Mouse (Mus musculus): ENCODE measurements around the gene P4ha1. TPM values are rescaled to one million over a fixed set of nuclear protein-coding genes. Genes with fewer than 3 reads are reported as not detected.

Gene P4ha1
- polyA plus RNA-seq (2014; fragmentation: Illumina TruSeq; extraction: RNeasy Lipid Tissue Mini Kit (QIAGEN cat#74804); ENCODE audit: low read depth, low replicate concordance) = 16.7 TPM

GRCm38 (mm10) chr10:59323100-59323487 is at the start of gene P4ha1:
TSS of gene P4ha1 (plus strand) at chr10:59323296.

GRCm38 (mm10) chr10:59395461-59395860 is 72.4 kb downstream of the P4ha1 start, which contains the start of gene Gm10273:
TSS of gene Gm10273 (plus strand) at chr10:59395632.

GRCm38 (mm10) chr10:59402899-59403792 is 80.0 kb downstream of the P4ha1 start, which contains the start of gene Pla2g12b:
TSS of gene Pla2g12b (plus strand) at chr10:59403660.

Other genes starting within 250 kb of the P4ha1 start
- gene Sept10, start 101.4 kb upstream of the P4ha1 start, polyA plus RNA-seq (2014; fragmentation: Illumina TruSeq; extraction: RNeasy Lipid Tissue Mini Kit (QIAGEN cat#74804); ENCODE audit: low read depth, low replicate concordance) = 272 TPM
- gene Sowahc, start 101.3 kb upstream of the P4ha1 start, polyA plus RNA-seq (2014; fragmentation: Illumina TruSeq; extraction: RNeasy Lipid Tissue Mini Kit (QIAGEN cat#74804); ENCODE audit: low read depth, low replicate concordance) = 10.9 TPM
- 10.6 TPM for gene Gm10273, start 72.3 kb downstream of the P4ha1 start, polyA plus RNA-seq (2014; fragmentation: Illumina TruSeq; extraction: RNeasy Lipid Tissue Mini Kit (QIAGEN cat#74804); ENCODE audit: low read depth, low replicate concordance)
- gene Pla2g12b, start 80.4 kb downstream of the P4ha1 start, polyA plus RNA-seq (2014; fragmentation: Illumina TruSeq; extraction: RNeasy Lipid Tissue Mini Kit (QIAGEN cat#74804); ENCODE audit: low read depth, low replicate concordance) = not detected
- 0.73 TPM for gene Oit3, start 118.5 kb downstream of the P4ha1 start, polyA plus RNA-seq (2014; fragmentation: Illumina TruSeq; extraction: RNeasy Lipid Tissue Mini Kit (QIAGEN cat#74804); ENCODE audit: low read depth, low replicate concordance)